ENCODE assay signal across 8 mouse cellular contexts in genomic region chr11:4440978-4441377, GRCm38 (mm10). TPM values are rescaled to one million over a fixed set of nuclear protein-coding genes. Genes with fewer than 3 reads are reported as not detected.
A peak's percentile ranks its signal among the peaks of the same experiment; 100 is the strongest.
DNase-seq lines count a peak whose midpoint lies in the region; ATAC-seq and TF ChIP-seq lines count a peak whose summit lies in the region.

Gene Hormad2 (minus strand): TSS chr11:4441105.

- WGBS in kidney, embryonic 14.5 days, result 48% methylated on average over 19 of the region's 19 CpGs
- WGBS in limb, embryonic 15.5 days, result 47% methylated on average over 19 of the region's 19 CpGs
- whole genome bisulfite sequencing in thymus, adult 2 months, result 81% methylated on average over 19 of the region's 19 CpGs

- TF ChIP-seq CTCF in thymus, adult 2 months (IDR thresholded peaks at IDR 0.05; ENCODE audit: borderline replicate concordance, control insufficient read depth, extremely low read depth, insufficient read depth, low read length, poor library complexity), result no peak

- peak; percentile 8 for DNase-seq in kidney, adult 11 months
- DNase-seq in thymus, adult 2 months, result peak; percentile 44
- no peak for DNase-seq in retina, embryonic 14.5 days (ENCODE audit: low spot score)
- DNase-seq in layer of hippocampus, adult 8-10 months (ENCODE audit: low spot score in 2 of 2), result no peak
- DNase-seq in frontal cortex, postnatal 10 days (ENCODE audit: low spot score in 2 of 2), result no peak

- no peak for TF ChIP-seq POLR2A in thymus, adult 2 months (IDR thresholded peaks at IDR 0.05; ENCODE audit: control insufficient read depth, extremely low read depth, insufficient read depth, low read length, poor library complexity)

- H3K36me3 ChIP-seq in kidney, embryonic 14.5 days (ENCODE audit: control insufficient read depth, insufficient read depth, low read length), result no peaks in the 10 kb centered on the region
- H3K36me3 ChIP-seq in limb, embryonic 15.5 days, result no peaks in the 10 kb centered on the region
- no peaks in the 10 kb centered on the region for H3K36me3 ChIP-seq in thymus, adult 2 months (ENCODE audit: control insufficient read depth, insufficient read depth, low read length)

- no peak within 1 kb of the TSS for H3K9ac ChIP-seq in kidney, embryonic 14.5 days (ENCODE audit: low read depth, low read length)
- no peak within 1 kb of the TSS for H3K9ac ChIP-seq in limb, embryonic 15.5 days

- no peak within 1 kb of the TSS for H3K4me3 ChIP-seq in kidney, embryonic 14.5 days (ENCODE audit: low read length)
- no peak within 1 kb of the TSS for H3K4me3 ChIP-seq in limb, embryonic 15.5 days
- no peak within 1 kb of the TSS for H3K4me3 ChIP-seq in thymus, adult 2 months (ENCODE audit: control insufficient read depth, insufficient read depth, low read length)

- no peaks in the 10 kb centered on the region for H3K9me3 ChIP-seq in kidney, embryonic 14.5 days (ENCODE audit: control insufficient read depth, low read length)
- H3K9me3 ChIP-seq in limb, embryonic 15.5 days, result no peaks in the 10 kb centered on the region

- no peaks in the 10 kb centered on the region for H3K4me1 ChIP-seq in kidney, embryonic 14.5 days (ENCODE audit: control insufficient read depth, insufficient read depth, low read length)
- no peaks in the 10 kb centered on the region for H3K4me1 ChIP-seq in limb, embryonic 15.5 days
- H3K4me1 ChIP-seq in thymus, adult 2 months (replicated peaks; ENCODE audit: control insufficient read depth, insufficient read depth, low read length), result no peaks in the 10 kb centered on the region

- no peak within 1 kb of the TSS for H3K27ac ChIP-seq in kidney, embryonic 14.5 days (ENCODE audit: low read depth, low read length)
- no peak within 1 kb of the TSS for H3K27ac ChIP-seq in limb, embryonic 15.5 days
- no peak within 1 kb of the TSS for H3K27ac ChIP-seq in thymus, adult 2 months (ENCODE audit: control insufficient read depth, insufficient read depth, low read length)

- H3K27me3 ChIP-seq in kidney, embryonic 14.5 days (ENCODE audit: control insufficient read depth, insufficient read depth, low read length), result no peaks in the 10 kb centered on the region
- no peaks in the 10 kb centered on the region for H3K27me3 ChIP-seq in limb, embryonic 15.5 days
- H3K27me3 ChIP-seq in thymus, adult 2 months (ENCODE audit: control insufficient read depth, insufficient read depth, low read length), result no peaks in the 10 kb centered on the region

- ATAC-seq in kidney, embryonic 14.5 days (ENCODE audit: low FRiP score, low TSS enrichment), result no peak
- ATAC-seq in common myeloid progenitor, adult 5-6 weeks (replicated peaks; ENCODE audit: low read depth, poor library complexity, severe bottlenecking), result 0 out of 2 replicates have a peak, but pooled peaks have one; percentile 47
- ATAC-seq in limb, embryonic 15.5 days (ENCODE audit: insufficient number of reproducible peaks, low FRiP score, low TSS enrichment, low read depth), result 0 out of 2 replicates have a peak, but pooled peaks have one; percentile 19

- no peak within 1 kb of the TSS; the same call in 1 of the 2 replicates for H3K4me2 ChIP-seq in kidney, embryonic 14.5 days (replicated peaks; ENCODE audit: low read depth, low read length)
- H3K4me2 ChIP-seq in limb, embryonic 15.5 days, result 0 out of 2 replicates have a peak within 1 kb of the TSS, but pooled peaks have one; percentile 19

RNA-seq across cellular contexts. Expression of gene Hormad2, which starts in this region (rescaled TPM):
- polyA plus RNA-seq in kidney, embryonic 14.5 days (2014; fragmentation: Nextera tagmentation; extraction: Ambion mirVana), result 0.16 and 0.21 TPM in 2 replicates
- 1.5 TPM in 1 of 2 replicates, not detected in the other for total RNA-seq in common myeloid progenitor, adult 5-6 weeks (2017)
- polyA plus RNA-seq in limb, embryonic 15.5 days (2015; fragmentation: Nextera tagmentation; extraction: Ambion mirVana), result 0.22 and 0.31 TPM in 2 replicates
- 0.10 and 0.28 TPM in 2 replicates for polyA plus RNA-seq in thymus, adult 2 months (2012; rRNA removed)
- total RNA-seq in layer of hippocampus, adult 8-10 months (2022), result under 1 TPM in 2 of 4 experiments, not detected in 2; 0.23 to 0.65 TPM

Comparison
In these comparisons a context has a peak if more than half of its experiments do, and no peak if none do; other contexts are left out.
1. Peak in ATAC-seq and H3K4me2 ChIP-seq in limb, embryonic 15.5 days; RNA of the gene not detected or under 1 TPM.
2. Peak in DNase-seq in thymus, adult 2 months; RNA of the gene not detected or under 1 TPM.